Mouse (Mus musculus) forebrain, postnatal 0 days (tissue): ENCODE results near the gene Gm28230. TPM values are rescaled to one million over a fixed set of nuclear protein-coding genes. Genes with fewer than 3 reads are reported as not detected.

Experiments
- ATAC-seq: fragments of 200-750 bp; cut with Nextera tagmentation; 2 replicates; pipeline ENCODE4 v1.8.0; 2017; ENCODE audit warnings: mild to moderate bottlenecking, moderate library complexity
- DNase-seq: peaks from one replicate; pipeline ENCODE4 v3.0.0-alpha.2; 2015
- H3K27ac ChIP-seq: fragments of 300-500 bp; sonication (generic); 2 replicates; pipeline ENCODE4 v1.5.1; 2014; ENCODE audit warnings: low read depth, mild to moderate bottlenecking, antibody characterized with exemption, low read length, moderate library complexity, mixed read lengths
- H3K27me3 ChIP-seq: fragments of 300-500 bp; sonication (generic); 2 replicates; pipeline ENCODE4 v1.6.1; 2014; ENCODE audit warnings: mild to moderate bottlenecking, low read length, mixed read lengths; ENCODE audit not compliant: insufficient read depth
- H3K36me3 ChIP-seq: fragments of 300-500 bp; sonication (generic); 2 replicates; pipeline ENCODE4 v1.6.1; 2014; ENCODE audit warnings: mild to moderate bottlenecking, moderate library complexity; ENCODE audit not compliant: insufficient read depth
- H3K4me1 ChIP-seq: fragments of 300-500 bp; sonication (generic); 2 replicates; pipeline ENCODE4 v1.6.1; 2014; ENCODE audit warnings: antibody characterized with exemption; ENCODE audit not compliant: insufficient read depth
- H3K4me2 ChIP-seq: fragments of 300-500 bp; sonication (generic); 2 replicates; pipeline ENCODE4 v1.6.1; 2014; ENCODE audit warnings: low read depth, mild to moderate bottlenecking, moderate library complexity
- H3K4me3 ChIP-seq: fragments of 300-500 bp; sonication (generic); 2 replicates; pipeline ENCODE4 v1.5.1; 2014; ENCODE audit warnings: low read depth, low read length, mixed read lengths
- H3K9ac ChIP-seq: fragments of 300-500 bp; sonication (generic); 2 replicates; pipeline ENCODE4 v1.6.1; 2014; ENCODE audit warnings: mild to moderate bottlenecking
- H3K9me3 ChIP-seq: fragments of 300-500 bp; sonication (generic); 2 replicates; pipeline ENCODE4 v1.6.1; 2016; ENCODE audit warnings: low read length
- CTCF ChIP-seq: sonication (generic); IDR thresholded peaks from 2 replicates; pipeline ENCODE4 v1.5.1; 2016; ENCODE audit warnings: antibody characterized with exemption, control low read depth, low read depth
- WGBS: fragments of 180-500 bp; shearing (Covaris S2); extraction: QIAGEN DNeasy Blood & Tissue Kit; methylation state at CpG from one replicate; pipeline ENCODE4 v1.1.7; 2014; 5-methylcytosine and 5-hydroxymethylcytosine counted together
- polyA plus RNA-seq: library from polyadenylated mRNA; unstranded; fragments of >200 nt; fragmentation: Nextera tagmentation; extraction: Ambion mirVana; gene quantifications from 2 replicates; pipeline ENCODE4 v1.2.1, GENCODE M21; 2015
- total RNA-seq: library from RNA; depleted of rRNA; stranded (reverse); fragments of >200 nt; gene quantifications from 2 replicates; pipeline ENCODE4 v1.2.3, GENCODE M21; 2014

The Gm28230 gene
- total and polyA plus RNA-seq, 2 experiments from 2014 or later = not detected

GRCm38 (mm10) chr2:74732513-74733316, 6.2 kb downstream of the Gm28230 start:
- peaks cover 88% of the 10 kb centered on the region for H3K27me3 ChIP-seq
- no peak for DNase-seq
- 1% methylated on average over 48 of the region's 52 CpGs for WGBS
- H3K9me3 ChIP-seq = no peaks in the 10 kb centered on the region
- ATAC-seq = no peak
- no peak overlapping the region for H3K4me2 ChIP-seq
- TF ChIP-seq CTCF = no peak
- H3K4me3 ChIP-seq = no peak overlapping the region
- no peaks in the 10 kb centered on the region for H3K36me3 ChIP-seq
- H3K9ac ChIP-seq = no peak overlapping the region
- H3K4me1 ChIP-seq = no peaks in the 10 kb centered on the region
- no peak overlapping the region for H3K27ac ChIP-seq

- Histone ChIP-seq H3K27ac (no peak overlapping the region), H3K36me3 (no peaks in the 10 kb centered on the region), H3K4me1 (no peaks in the 10 kb centered on the region), H3K9ac (no peak overlapping the region), H3K9me3 (no peaks in the 10 kb centered on the region), H3K4me2 (no peak overlapping the region), H3K27me3 (peaks cover 88% of the 10 kb centered on the region), H3K4me3 (no peak overlapping the region)
- WGBS = 1% methylated on average over 16 of the region's 16 CpGs
- DNase-seq (no peak), ATAC-seq (no peak)
- no peak for TF ChIP-seq CTCF
Observed at GRCm38 (mm10) chr2:74733317-74733661, 6.8 kb downstream of the Gm28230 start.

- DNase-seq (no peak), ATAC-seq (no peak)
- under 1% methylated on average over 6 of the region's 6 CpGs for WGBS
- no peak for TF ChIP-seq CTCF
- H3K27ac ChIP-seq = no peak overlapping the region
- no peak overlapping the region for H3K9ac ChIP-seq
- H3K4me3 ChIP-seq = no peak overlapping the region
- no peaks in the 10 kb centered on the region for H3K36me3 ChIP-seq
- H3K9me3 ChIP-seq = no peaks in the 10 kb centered on the region
- H3K27me3 ChIP-seq = peaks cover 88% of the 10 kb centered on the region
- H3K4me2 ChIP-seq = no peak overlapping the region
- no peaks in the 10 kb centered on the region for H3K4me1 ChIP-seq
Observed at GRCm38 (mm10) chr2:74733765-74734164, 7.2 kb downstream of the Gm28230 start.

- 2% methylated on average over 13 of the region's 13 CpGs for WGBS
- Histone ChIP-seq H3K9ac (no peak overlapping the region), H3K4me1 (no peaks in the 10 kb centered on the region), H3K27ac (no peak overlapping the region), H3K9me3 (no peaks in the 10 kb centered on the region), H3K4me2 (no peak overlapping the region), H3K36me3 (no peaks in the 10 kb centered on the region), H3K4me3 (no peak overlapping the region), H3K27me3 (peaks cover 88% of the 10 kb centered on the region)
- no peak for DNase-seq
- TF ChIP-seq CTCF = no peak
- ATAC-seq = no peak
Observed at GRCm38 (mm10) chr2:74734451-74734850, 7.9 kb downstream of the Gm28230 start.

GRCm38 (mm10) chr2:74734996-74735811, 8.7 kb downstream of the Gm28230 start:
- H3K27ac ChIP-seq = no peak overlapping the region
- DNase-seq = no peak

GRCm38 (mm10) chr2:74735851-74736687, 9.5 kb downstream of the Gm28230 start:
- Histone ChIP-seq H3K27me3 (peaks cover 84% of the 10 kb centered on the region), H3K36me3 (no peaks in the 10 kb centered on the region), H3K9ac (no peak overlapping the region), H3K27ac (no peak overlapping the region), H3K4me3 (no peak overlapping the region), H3K9me3 (no peaks in the 10 kb centered on the region), H3K4me1 (no peaks in the 10 kb centered on the region), H3K4me2 (no peak overlapping the region)
- no peak for DNase-seq
- ATAC-seq = no peak
- no peak for TF ChIP-seq CTCF
- WGBS = 1% methylated on average over 42 of the region's 42 CpGs

More at GRCm38 (mm10) chr2:74734996-74735811, 8.7 kb downstream of the Gm28230 start:
- WGBS = 1% methylated on average over 27 of the region's 27 CpGs
- Histone ChIP-seq H3K4me1 (no peaks in the 10 kb centered on the region), H3K9me3 (no peaks in the 10 kb centered on the region), H3K27me3 (peaks cover 88% of the 10 kb centered on the region), H3K9ac (no peak overlapping the region), H3K4me3 (no peak overlapping the region), H3K36me3 (no peaks in the 10 kb centered on the region), H3K4me2 (no peak overlapping the region)
- no peak for ATAC-seq
- TF ChIP-seq CTCF = no peak
